Mouse (Mus musculus): Measurements from ENCODE around the gene Slc44a2. TPM values are rescaled to one million over a fixed set of nuclear protein-coding genes. Genes with fewer than 3 reads are reported as not detected.

Slc44a2 gene
- polyA plus RNA-seq, 1 experiment: 173 TPM

- Histone ChIP-seq H3K4me3 (no peak overlapping the region), H3K4me2 (ENCODE audit: low read depth) (no peak overlapping the region), H3ac (ENCODE audit: control insufficient read depth, insufficient read length) (no peak overlapping the region), H3K36me3 (ENCODE audit: control insufficient read depth, insufficient read depth) (peaks cover 46% of the 10 kb centered on the region), H3K27me3 (ENCODE audit: control insufficient read depth, insufficient read depth, insufficient read length) (no peaks in the 10 kb centered on the region), H3K79me2 (ENCODE audit: control insufficient read depth, insufficient read depth) (no peaks in the 10 kb centered on the region)
- TF ChIP-seq MAX (IDR thresholded peaks at IDR 0.05; ENCODE audit: low read depth) (no peak), USF1 (IDR thresholded peaks at IDR 0.05; ENCODE audit: low read depth) (no peak), MYOG (IDR thresholded peaks at IDR 0.05; ENCODE audit: control insufficient read depth in 1 of 3, insufficient read depth in 1 of 3, insufficient read length in 2 of 3, low read depth in 2 of 3) (no peak)
These were observed 80.5 kb downstream of the Slc44a2 start for GRCm38 (mm10) chr9:21401042-21401441.

- peaks cover 35% of the 10 kb centered on the region for H3K36me3 ChIP-seq (ENCODE audit: control insufficient read depth, insufficient read depth)
- no peaks in the 10 kb centered on the region for H3K27me3 ChIP-seq (ENCODE audit: control insufficient read depth, insufficient read depth, insufficient read length)
- no peaks in the 10 kb centered on the region for H3K79me2 ChIP-seq (ENCODE audit: control insufficient read depth, insufficient read depth)
- no peak overlapping the region for H3ac ChIP-seq (ENCODE audit: control insufficient read depth, insufficient read length)
- no peak overlapping the region for H3K4me2 ChIP-seq (ENCODE audit: low read depth)
- no peak overlapping the region for H3K4me3 ChIP-seq
- no peak for TF ChIP-seq MYOD1 (IDR thresholded peaks at IDR 0.05; ENCODE audit: control insufficient read depth in 1 of 3, insufficient read length in 2 of 3, low read depth in 2 of 3)
These were observed 82.3 kb downstream of the Slc44a2 start for GRCm38 (mm10) chr9:21402764-21403253.

DNA sequence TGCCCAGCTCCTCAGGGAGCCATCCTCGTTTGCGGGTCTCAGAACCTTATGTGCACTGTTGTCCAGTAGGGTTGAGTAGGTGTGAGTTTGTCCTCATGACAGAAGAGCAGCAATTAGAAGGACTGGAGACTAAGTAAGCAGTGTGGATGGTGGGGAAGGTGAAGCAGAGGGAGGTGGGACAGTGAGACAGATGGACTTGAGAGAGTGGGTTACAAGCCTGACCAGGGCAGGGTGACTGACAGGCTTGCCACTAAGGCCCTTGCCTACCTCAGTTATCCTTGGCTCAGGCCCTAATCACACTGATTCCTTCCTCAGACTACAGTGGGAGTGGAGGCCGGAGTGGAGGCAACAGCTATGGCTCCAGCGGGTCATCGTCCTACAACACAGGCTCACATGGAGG is 83.2 kb downstream of the Slc44a2 start:
- no peak overlapping the region for H3K4me3 ChIP-seq
- no peak overlapping the region for H3ac ChIP-seq (ENCODE audit: control insufficient read depth, insufficient read length)
- no peaks in the 10 kb centered on the region for H3K27me3 ChIP-seq (ENCODE audit: control insufficient read depth, insufficient read depth, insufficient read length)

More for the DNA sequence above, 83.2 kb downstream of the Slc44a2 start:
- TF ChIP-seq MAX (IDR thresholded peaks at IDR 0.05; ENCODE audit: low read depth): no peak
- no peak for TF ChIP-seq POLR2A (IDR thresholded peaks at IDR 0.05; ENCODE audit: insufficient read length, low read depth)
- TF ChIP-seq E2F4 (IDR thresholded peaks at IDR 0.05; ENCODE audit: insufficient read depth): no peak
- no peak for TF ChIP-seq TCF3 (IDR thresholded peaks at IDR 0.05; ENCODE audit: insufficient read length, low read depth)
- no peak for TF ChIP-seq CEBPB (IDR thresholded peaks at IDR 0.05; ENCODE audit: insufficient read depth, poor library complexity, severe bottlenecking)
- TF ChIP-seq MYOG (IDR thresholded peaks at IDR 0.05; ENCODE audit: control insufficient read depth in 1 of 3, insufficient read depth in 1 of 3, insufficient read length in 2 of 3, low read depth in 2 of 3): no peak
- no peak for TF ChIP-seq MYOD1 (IDR thresholded peaks at IDR 0.05; ENCODE audit: control insufficient read depth in 1 of 3, insufficient read length in 2 of 3, low read depth in 2 of 3)
- H3K36me3 ChIP-seq (ENCODE audit: control insufficient read depth, insufficient read depth): peaks cover 28% of the 10 kb centered on the region
- no peak overlapping the region for H3K4me2 ChIP-seq (ENCODE audit: low read depth)
- no peaks in the 10 kb centered on the region for H3K79me2 ChIP-seq (ENCODE audit: control insufficient read depth, insufficient read depth)

Other genes starting within 250 kb of the Slc44a2 start
- 0.42 TPM for gene Gm49373, start 247.6 kb upstream of the Slc44a2 start, polyA plus RNA-seq (2012; fragmentation: generic; extraction: Trizol)
- 75.0 TPM for gene Fdx1l, start 247.1 kb upstream of the Slc44a2 start, polyA plus RNA-seq (2012; fragmentation: generic; extraction: Trizol)
- 2.2 TPM for gene Gm38431, start 228.7 kb upstream of the Slc44a2 start, polyA plus RNA-seq (2012; fragmentation: generic; extraction: Trizol)
- gene Raver1, start 228.7 kb upstream of the Slc44a2 start, polyA plus RNA-seq (2012; fragmentation: generic; extraction: Trizol): 24.6 TPM
- 11.4 TPM for gene Tyk2, start 189.5 kb upstream of the Slc44a2 start, polyA plus RNA-seq (2012; fragmentation: generic; extraction: Trizol)
- 288 TPM for gene Cdc37, start 170.7 kb upstream of the Slc44a2 start, polyA plus RNA-seq (2012; fragmentation: generic; extraction: Trizol)
- 3.6 TPM for gene Pde4a, start 155.0 kb upstream of the Slc44a2 start, polyA plus RNA-seq (2012; fragmentation: generic; extraction: Trizol)
- 34.1 TPM for gene Keap1, start 81.3 kb upstream of the Slc44a2 start, polyA plus RNA-seq (2012; fragmentation: generic; extraction: Trizol)
- gene S1pr5, start 72.3 kb upstream of the Slc44a2 start, polyA plus RNA-seq (2012; fragmentation: generic; extraction: Trizol): 0.22 TPM
- 39.8 TPM for gene Atg4d, start 55.4 kb upstream of the Slc44a2 start, polyA plus RNA-seq (2012; fragmentation: generic; extraction: Trizol)
- 31.4 TPM for gene Kri1, start 32.7 kb upstream of the Slc44a2 start, polyA plus RNA-seq (2012; fragmentation: generic; extraction: Trizol)
- gene Cdkn2d, start 29.3 kb upstream of the Slc44a2 start, polyA plus RNA-seq (2012; fragmentation: generic; extraction: Trizol): 53.2 TPM
- gene Ap1m2, start 8.4 kb upstream of the Slc44a2 start, polyA plus RNA-seq (2012; fragmentation: generic; extraction: Trizol): not detected
- 56.6 TPM for gene Ilf3, start 47.2 kb downstream of the Slc44a2 start, polyA plus RNA-seq (2012; fragmentation: generic; extraction: Trizol)
- gene Qtrt1, start 91.1 kb downstream of the Slc44a2 start, polyA plus RNA-seq (2012; fragmentation: generic; extraction: Trizol): 55.3 TPM
- 157 TPM for gene Dnm2, start 104.2 kb downstream of the Slc44a2 start, polyA plus RNA-seq (2012; fragmentation: generic; extraction: Trizol)
- 47.3 TPM for gene Tmed1, start 189.6 kb downstream of the Slc44a2 start, polyA plus RNA-seq (2012; fragmentation: generic; extraction: Trizol)
- gene AB124611, start 205.5 kb downstream of the Slc44a2 start, polyA plus RNA-seq (2012; fragmentation: generic; extraction: Trizol): 0.22 TPM
- gene Carm1, start 226.2 kb downstream of the Slc44a2 start, polyA plus RNA-seq (2012; fragmentation: generic; extraction: Trizol): 48.1 TPM

All from myocyte (in vitro differentiated cells).